In genomic region chr3:153277389-153277999, GRCm38 (mm10) we compare ENCODE assay signal across 9 mouse cellular contexts.
A peak's percentile ranks its signal among the peaks of the same experiment; 100 is the strongest.
DNase-seq lines count a peak whose midpoint lies in the region; ATAC-seq lines count a peak whose summit lies in the region.
"Had no signal": no experiment of that assay in that cellular context is flagged by ENCODE, and none has a peak within 500 bp of the region (broad histone marks: within the 10 kb centered on the region; RNA-seq: fewer than 3 reads in every experiment).

No protein-coding gene starts in this region.

- peak overlapping the region; percentile 44 for H3K4me2 ChIP-seq in embryonic facial prominence, embryonic 13.5 days
- peak overlapping the region; percentile 30 for H3K4me2 ChIP-seq in midbrain, embryonic 15.5 days

- peak; percentile 37; the same call in 1 of the 2 replicates for ATAC-seq in embryonic facial prominence, embryonic 13.5 days (ENCODE audit: insufficient number of reproducible peaks, insufficient read depth, low FRiP score, low TSS enrichment, low read depth)
- ATAC-seq in midbrain, embryonic 15.5 days (replicated peaks): peak; percentile 89

- H3K9ac ChIP-seq in embryonic facial prominence, embryonic 13.5 days: no peak overlapping the region
- no peak overlapping the region for H3K9ac ChIP-seq in midbrain, embryonic 15.5 days

- DNase-seq in Muller cell, postnatal 12 days (ENCODE audit: inconsistent ontology term): peak; percentile 51
- DNase-seq in layer of hippocampus, adult 8-10 months (ENCODE audit: low spot score in 2 of 2): peak; percentile 56 to 69
- DNase-seq in adrenal gland, postnatal 25 days: no peak
- DNase-seq in urinary bladder, postnatal 4 days (ENCODE audit: low spot score in 2 of 2): no peak
- DNase-seq in adipocyte (ENCODE audit: low spot score): no peak
- no peak for DNase-seq in urinary bladder, postnatal 25 days (ENCODE audit: low spot score)

- H3K4me3 ChIP-seq in embryonic facial prominence, embryonic 13.5 days: no peak overlapping the region
- H3K4me3 ChIP-seq in midbrain, embryonic 15.5 days: no peak overlapping the region

- WGBS in embryonic facial prominence, embryonic 13.5 days: 19% methylated on average over 16 of the region's 16 CpGs
- 9% methylated on average over 16 of the region's 16 CpGs for WGBS in midbrain, embryonic 15.5 days

- H3K9me3 ChIP-seq in embryonic facial prominence, embryonic 13.5 days: peaks cover 12% of the 10 kb centered on the region; the same call in 1 of the 2 replicates
- H3K9me3 ChIP-seq in midbrain, embryonic 15.5 days: 0 out of 2 replicates have a peak, but pooled peaks cover 3% of the 10 kb centered on the region

- no peak overlapping the region for H3K27ac ChIP-seq in embryonic facial prominence, embryonic 13.5 days
- H3K27ac ChIP-seq in midbrain, embryonic 15.5 days: peak overlapping the region; percentile 69
- H3K27ac ChIP-seq: macrophage had no signal

- no peaks in the 10 kb centered on the region for H3K27me3 ChIP-seq in embryonic facial prominence, embryonic 13.5 days
- H3K27me3 ChIP-seq in midbrain, embryonic 15.5 days (replicated peaks): no peaks in the 10 kb centered on the region

- H3K36me3 ChIP-seq in embryonic facial prominence, embryonic 13.5 days: no peaks in the 10 kb centered on the region
- no peaks in the 10 kb centered on the region for H3K36me3 ChIP-seq in midbrain, embryonic 15.5 days (replicated peaks)

- peaks cover 22% of the 10 kb centered on the region for H3K4me1 ChIP-seq in embryonic facial prominence, embryonic 13.5 days
- peaks cover 32% of the 10 kb centered on the region for H3K4me1 ChIP-seq in midbrain, embryonic 15.5 days

Comparison
In these comparisons a context has a peak if more than half of its experiments do, and no peak if none do; other contexts are left out.
1. DNase-seq: peak in Muller cell, postnatal 12 days (single experiment) and layer of hippocampus, adult 8-10 months (2 of 2); none in adrenal gland, postnatal 25 days (single experiment), urinary bladder, postnatal 4 days (0 of 2), adipocyte (single experiment) and urinary bladder, postnatal 25 days (single experiment).